Mouse (Mus musculus): ENCODE measurements around the gene 4430402I18Rik.

DNA sequence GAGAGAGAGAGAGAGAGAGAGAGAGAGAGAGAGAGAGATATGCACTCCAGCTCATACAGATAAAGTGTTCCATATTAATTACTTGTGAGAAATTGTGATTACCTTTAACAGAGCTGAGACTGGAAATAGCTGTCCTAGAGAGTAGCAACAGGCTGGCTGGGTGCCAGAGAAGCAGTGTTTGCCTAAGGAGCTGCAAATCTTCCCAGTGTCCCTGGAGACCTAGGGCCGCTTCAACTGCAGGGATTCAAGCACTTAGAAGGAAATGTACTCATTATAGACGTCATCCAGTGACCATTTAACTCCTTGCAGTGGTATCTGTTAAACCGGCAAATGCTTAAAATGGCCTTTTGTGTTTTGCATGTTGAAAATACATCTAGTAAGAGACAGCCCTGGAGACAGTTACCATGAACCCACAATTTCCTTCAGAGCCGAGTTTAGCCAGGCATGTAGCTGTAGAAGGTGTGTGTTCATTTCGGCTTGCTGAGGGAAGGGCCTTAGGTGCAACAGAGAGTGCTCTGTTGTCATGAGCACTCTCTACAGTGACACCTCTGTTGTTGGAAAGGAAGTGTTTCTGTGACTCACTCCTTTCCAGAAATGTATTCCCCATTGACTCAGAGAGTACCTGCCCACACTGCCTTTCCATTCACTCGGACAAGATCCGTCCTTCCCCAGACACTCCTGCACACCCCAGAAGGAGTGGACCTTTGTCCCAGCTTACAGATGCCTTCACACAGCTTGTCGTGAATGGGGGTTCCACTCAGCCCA is 122.5 kb downstream of the 4430402I18Rik start:
- TF ChIP-seq CTCF (IDR thresholded peaks at IDR 0.05; ENCODE audit: extremely low read depth, insufficient read depth, insufficient read length, insufficient replicate concordance), result no peak
- TF ChIP-seq POLR2A (IDR thresholded peaks at IDR 0.05; ENCODE audit: low read depth, low read length), result no peak
